Mouse (Mus musculus) erythroblast, adult 5-6 weeks (primary cell): ENCODE data around the gene Fam71f1. TPM values are rescaled to one million over a fixed set of nuclear protein-coding genes. Genes with fewer than 3 reads are reported as not detected.

Experiments
- total RNA-seq, 2 experiments: library from RNA; stranded (forward) in 1 of 2; stranded (reverse) in 1 of 2; fragments of 150-400 nt in 1 of 2; fragments of 200-764, 138-1000 nt in 1 of 2; gene quantifications; 2 replicates each; pipeline versions ENCODE4 v1.2.3 to v1.2.4; 2015 to 2017; ENCODE audit warnings: low replicate concordance in 2 of 2

The Fam71f1 gene
- total RNA-seq, 2 experiments from 2014 or later: not detected

Other genes with a start within 250 kb of the Fam71f1 start
- gene Rbm28, start 154.1 kb upstream of the Fam71f1 start, total RNA-seq (2015; ENCODE audit: low replicate concordance): 9.0 and 18.8 TPM in 2 replicates
- gene Rbm28, start 154.1 kb upstream of the Fam71f1 start, total RNA-seq (2017; ENCODE audit: low replicate concordance): 8.7 and 13.4 TPM in 2 replicates
- not detected in 2 replicates for gene Prrt4, start 139.6 kb upstream of the Fam71f1 start, total RNA-seq (2015; ENCODE audit: low replicate concordance)
- gene Prrt4, start 139.6 kb upstream of the Fam71f1 start, total RNA-seq (2017; ENCODE audit: low replicate concordance): not detected in 2 replicates
- 9.6 and 12.3 TPM in 2 replicates for gene Impdh1, start 102.8 kb upstream of the Fam71f1 start, total RNA-seq (2015; ENCODE audit: low replicate concordance)
- 11.2 and 34.7 TPM in 2 replicates for gene Impdh1, start 102.8 kb upstream of the Fam71f1 start, total RNA-seq (2017; ENCODE audit: low replicate concordance)
- 0.96 and 2.7 TPM in 2 replicates for gene Hilpda, start 46.7 kb upstream of the Fam71f1 start, total RNA-seq (2015; ENCODE audit: low replicate concordance)
- gene Hilpda, start 46.7 kb upstream of the Fam71f1 start, total RNA-seq (2017; ENCODE audit: low replicate concordance): 2.0 TPM in 1 of 2 replicates, not detected in the other
- not detected in 2 replicates for gene Fam71f2, start 39.5 kb upstream of the Fam71f1 start, total RNA-seq (2015; ENCODE audit: low replicate concordance)
- gene Fam71f2, start 39.5 kb upstream of the Fam71f1 start, total RNA-seq (2017; ENCODE audit: low replicate concordance): not detected in 2 replicates
- gene Calu, start 28.9 kb downstream of the Fam71f1 start, total RNA-seq (2015; ENCODE audit: low replicate concordance): 23.1 and 25.1 TPM in 2 replicates
- 34.1 and 52.3 TPM in 2 replicates for gene Calu, start 28.9 kb downstream of the Fam71f1 start, total RNA-seq (2017; ENCODE audit: low replicate concordance)
- not detected in 2 replicates for gene Opn1sw, start 69.3 kb downstream of the Fam71f1 start, total RNA-seq (2015; ENCODE audit: low replicate concordance)
- gene Opn1sw, start 69.3 kb downstream of the Fam71f1 start, total RNA-seq (2017; ENCODE audit: low replicate concordance): not detected in 2 replicates
- gene Ccdc136, start 77.2 kb downstream of the Fam71f1 start, total RNA-seq (2015; ENCODE audit: low replicate concordance): not detected in 2 replicates
- gene Ccdc136, start 77.2 kb downstream of the Fam71f1 start, total RNA-seq (2017; ENCODE audit: low replicate concordance): not detected in 2 replicates
- not detected in 2 replicates for gene Flnc, start 114.1 kb downstream of the Fam71f1 start, total RNA-seq (2015; ENCODE audit: low replicate concordance)
- not detected in 2 replicates for gene Flnc, start 114.1 kb downstream of the Fam71f1 start, total RNA-seq (2017; ENCODE audit: low replicate concordance)
- gene Atp6v1f, start 148.6 kb downstream of the Fam71f1 start, total RNA-seq (2015; ENCODE audit: low replicate concordance): 61.9 and 77.2 TPM in 2 replicates
- 27.2 and 37.2 TPM in 2 replicates for gene Atp6v1f, start 148.6 kb downstream of the Fam71f1 start, total RNA-seq (2017; ENCODE audit: low replicate concordance)
- not detected in 2 replicates for gene Atp6v1fnb, start 152.3 kb downstream of the Fam71f1 start, total RNA-seq (2015; ENCODE audit: low replicate concordance)
- not detected in 2 replicates for gene Atp6v1fnb, start 152.3 kb downstream of the Fam71f1 start, total RNA-seq (2017; ENCODE audit: low replicate concordance)
- gene Kcp, start 188.8 kb downstream of the Fam71f1 start, total RNA-seq (2015; ENCODE audit: low replicate concordance): not detected in 2 replicates
- gene Kcp, start 188.8 kb downstream of the Fam71f1 start, total RNA-seq (2017; ENCODE audit: low replicate concordance): not detected in 2 replicates
- 11.9 and 14.4 TPM in 2 replicates for gene Irf5, start 207.5 kb downstream of the Fam71f1 start, total RNA-seq (2015; ENCODE audit: low replicate concordance)
- 6.6 and 12.5 TPM in 2 replicates for gene Irf5, start 207.5 kb downstream of the Fam71f1 start, total RNA-seq (2017; ENCODE audit: low replicate concordance)